Mouse (Mus musculus) gastrocnemius, adult 8-10 months (tissue): ENCODE results near the gene Ahnak. TPM values are rescaled to one million over a fixed set of nuclear protein-coding genes. Genes with fewer than 3 reads are reported as not detected.

Experiments used
- total RNA-seq, 4 experiments: library from RNA; stranded (reverse); gene quantifications; 2 replicates each; pipeline ENCODE4 v1.2.4; 2022

Gene Ahnak
- total RNA-seq, 4 experiments from 2014 or later: 249 to 267 (median 253) TPM

Other genes with a start within 250 kb of the Ahnak start
- gene 1700092M07Rik, start 248.6 kb upstream of the Ahnak start, total RNA-seq: not detected
- gene Stx5a, start 247.9 kb upstream of the Ahnak start, total RNA-seq: 10 to 100 TPM; 12.3 to 19.8 (median 14.9) TPM
- gene Nxf1, start 232.2 kb upstream of the Ahnak start, total RNA-seq: 10 to 100 TPM; 24.0 to 34.0 (median 27.7) TPM
- gene Tmem223, start 218.3 kb upstream of the Ahnak start, total RNA-seq: 100 to 1,000 TPM in 3 of 4 experiments, 10 to 100 TPM in 1; 99.3 to 133 (median 107) TPM
- gene Tmem179b, start 214.8 kb upstream of the Ahnak start, total RNA-seq: 10 to 100 TPM in 1 of 4 experiments, 1 to 10 TPM in 3; 6.9 to 10.3 (median 8.8) TPM
- gene Taf6l, start 202.9 kb upstream of the Ahnak start, total RNA-seq: 1 to 10 TPM; 3.6 to 5.0 (median 4.6) TPM
- gene Polr2g, start 190.7 kb upstream of the Ahnak start, total RNA-seq: 10 to 100 TPM; 36.0 to 42.5 (median 37.7) TPM
- 1 to 10 TPM in 1 of 4 experiments, under 1 TPM in 3; 0.82 to 1.1 (median 0.90) TPM for gene Zbtb3, start 186.7 kb upstream of the Ahnak start, total RNA-seq
- gene Ttc9c, start 170.0 kb upstream of the Ahnak start, total RNA-seq: 10 to 100 TPM; 11.4 to 12.7 (median 11.9) TPM
- gene Hnrnpul2, start 169.3 kb upstream of the Ahnak start, total RNA-seq: 10 to 100 TPM; 38.1 to 45.6 (median 44.3) TPM
- 1 to 10 TPM in 1 of 4 experiments, not detected in 3; 2.0 TPM for gene AC129217.1, start 159.5 kb upstream of the Ahnak start, total RNA-seq
- gene Bscl2, start 151.8 kb upstream of the Ahnak start, total RNA-seq: 10 to 100 TPM; 14.7 to 23.9 (median 20.0) TPM
- not detected for gene Gng3, start 150.1 kb upstream of the Ahnak start, total RNA-seq
- 1 to 10 TPM; 5.3 to 8.8 (median 7.0) TPM for gene Lrrn4cl, start 138.5 kb upstream of the Ahnak start, total RNA-seq
- 100 to 1,000 TPM; 207 to 248 (median 231) TPM for gene Ubxn1, start 117.8 kb upstream of the Ahnak start, total RNA-seq
- gene Uqcc3, start 108.4 kb upstream of the Ahnak start, total RNA-seq: 10 to 100 TPM; 58.7 to 74.6 (median 65.3) TPM
- 1 to 10 TPM in 2 of 4 experiments, under 1 TPM in 2; 0.54 to 7.3 (median 1.7) TPM for gene Lbhd1, start 105.6 kb upstream of the Ahnak start, total RNA-seq
- gene Gm49403, start 105.4 kb upstream of the Ahnak start, total RNA-seq: not detected
- gene 1810009A15Rik, start 100.4 kb upstream of the Ahnak start, total RNA-seq: 10 to 100 TPM; 13.8 to 16.3 (median 15.9) TPM
- gene Gm49416, start 100.4 kb upstream of the Ahnak start, total RNA-seq: 1 to 10 TPM in 3 of 4 experiments, not detected in 1; 2.6 to 5.7 (median 2.9) TPM
- 10 to 100 TPM; 10.3 to 13.0 (median 11.3) TPM for gene Ints5, start 96.3 kb upstream of the Ahnak start, total RNA-seq
- gene Ganab, start 91.2 kb upstream of the Ahnak start, total RNA-seq: 10 to 100 TPM; 15.2 to 20.1 (median 18.9) TPM
- gene B3gat3, start 68.9 kb upstream of the Ahnak start, total RNA-seq: 10 to 100 TPM; 36.8 to 39.0 (median 38.1) TPM
- 1 to 10 TPM; 7.2 to 9.4 (median 8.7) TPM for gene Rom1, start 59.9 kb upstream of the Ahnak start, total RNA-seq
- 1 to 10 TPM; 3.5 to 4.7 (median 4.3) TPM for gene Eml3, start 59.7 kb upstream of the Ahnak start, total RNA-seq
- 10 to 100 TPM; 21.0 to 25.7 (median 23.4) TPM for gene Mta2, start 47.4 kb upstream of the Ahnak start, total RNA-seq
- 10 to 100 TPM in 1 of 4 experiments, 1 to 10 TPM in 3; 7.8 to 11.8 (median 9.0) TPM for gene Tut1, start 35.4 kb upstream of the Ahnak start, total RNA-seq
- gene Eef1g, start 22.2 kb upstream of the Ahnak start, total RNA-seq: 100 to 1,000 TPM; 411 to 454 (median 425) TPM
- gene Scgb1a1, start 98.7 kb downstream of the Ahnak start, total RNA-seq: not detected
- gene Asrgl1, start 146.4 kb downstream of the Ahnak start, total RNA-seq: 10 to 100 TPM; 33.7 to 48.2 (median 36.1) TPM